Mouse (Mus musculus) liver, postnatal 0 days (tissue): ENCODE results near the gene Fes.

Source experiments
- CTCF ChIP-seq: sonication (generic); IDR thresholded peaks from 2 replicates; pipeline ENCODE4 v1.5.1; 2016; ENCODE audit warnings: antibody characterized with exemption, low read depth
- EP300 ChIP-seq: IDR thresholded peaks from 2 replicates; pipeline ENCODE4 v1.6.1; 2016; ENCODE audit warnings: antibody characterized with exemption, low read depth, mild to moderate bottlenecking

- TF ChIP-seq EP300 (no peak), CTCF (no peak)
Observed at GRCm38 (mm10) chr7:80414303-80414855, 26.6 kb upstream of the Fes start.
